Comparison of ENCODE assay signal across 30 mouse cellular contexts in genomic region chr2:76592401-76592924, GRCm38 (mm10). TPM values are rescaled to one million over a fixed set of nuclear protein-coding genes. Genes with fewer than 3 reads are reported as not detected.
DNase-seq lines count a peak whose midpoint lies in the region; ATAC-seq lines count a peak whose summit lies in the region.
"Had no signal": no experiment of that assay in that cellular context is flagged by ENCODE, and none has a peak within 500 bp of the region (broad histone marks: within the 10 kb centered on the region; RNA-seq: fewer than 3 reads in every experiment).

No protein-coding gene starts in this region.

- 48% methylated on average over 3 of the region's 3 CpGs for WGBS in lung, embryonic 16.5 days

- peak; percentile 64 for ATAC-seq in lung, embryonic 16.5 days (ENCODE audit: low read depth)
- no peak for ATAC-seq in erythroblast, adult 5-6 weeks (replicated peaks; ENCODE audit: low FRiP score, poor library complexity, severe bottlenecking)
- ATAC-seq: activated CD4-positive, CD25-positive, alpha-beta regulatory T cell, adult 4 months; forebrain, embryonic 14.5 days; forebrain, postnatal 0 days; hindbrain, postnatal 0 days; inflammation-experienced regulatory T-cells, adult 6 months had no signal

- H3K4me1 ChIP-seq in lung, embryonic 16.5 days (replicated peaks; ENCODE audit: control insufficient read depth, insufficient read depth, low read length) = peaks cover 5% of the 10 kb centered on the region; the same call in 1 of the 2 replicates
- H3K4me1 ChIP-seq: heart, embryonic 12.5 days; heart, embryonic 15.5 days had no signal

- no peaks in the 10 kb centered on the region for H3K27me3 ChIP-seq in lung, embryonic 16.5 days (ENCODE audit: control insufficient read depth, insufficient read depth, low read depth, low read length)
- H3K27me3 ChIP-seq: CH12.LX; heart, embryonic 12.5 days; heart, embryonic 15.5 days had no signal

- H3K36me3 ChIP-seq in lung, embryonic 16.5 days (ENCODE audit: control insufficient read depth, insufficient read depth, low read length) = 0 out of 2 replicates have a peak, but pooled peaks cover 4% of the 10 kb centered on the region
- H3K36me3 ChIP-seq: G1E; heart, embryonic 12.5 days; heart, embryonic 15.5 days had no signal

- no peaks in the 10 kb centered on the region for H3K9me3 ChIP-seq in lung, embryonic 16.5 days (ENCODE audit: control insufficient read depth, low read length)
- H3K9me3 ChIP-seq: G1E; heart, embryonic 12.5 days; heart, embryonic 15.5 days had no signal

- H3K9ac ChIP-seq in lung, embryonic 16.5 days (ENCODE audit: low read length) = no peak overlapping the region
- H3K9ac ChIP-seq: forebrain, postnatal 0 days; heart, embryonic 12.5 days; heart, embryonic 15.5 days; hindbrain, embryonic 14.5 days had no signal

- H3K4me3 ChIP-seq in lung, embryonic 16.5 days (ENCODE audit: low read length) = no peak overlapping the region
- H3K4me3 ChIP-seq: gastrocnemius, adult 2 months; heart, embryonic 12.5 days; heart, embryonic 15.5 days had no signal

- DNase-seq in kidney, postnatal 14 days = peak; percentile 8
- no peak for DNase-seq in kidney, postnatal 10 days
- DNase-seq in Muller cell, postnatal 12 days (ENCODE audit: inconsistent ontology term) = peak; percentile 91
- DNase-seq in lung, postnatal 25 days (ENCODE audit: low spot score) = peak; percentile 66
- no peak for DNase-seq in cerebellum, adult 11-12 months
- no peak for DNase-seq in ovary, postnatal 14 days (ENCODE audit: low spot score)
- DNase-seq: adrenal gland, postnatal 10 days; adrenal gland, postnatal 36 days; B cell, adult 2 months; cerebellum, adult 2 months; cerebellum, adult 9-11 months; forebrain, postnatal 0 days; gastrocnemius, adult 2 months; gastrocnemius, postnatal 25 days; heart, adult 18-20 months; heart, postnatal 14 days; heart, postnatal 4 days had no signal

- no peak overlapping the region for H3K4me2 ChIP-seq in lung, embryonic 16.5 days (ENCODE audit: low read depth, low read length)
- H3K4me2 ChIP-seq: heart, embryonic 12.5 days; heart, embryonic 15.5 days; hindbrain, embryonic 14.5 days had no signal

- H3K27ac ChIP-seq in lung, embryonic 16.5 days (ENCODE audit: low read length) = 0 out of 2 replicates have a peak overlapping the region, but pooled peaks have one; percentile 15
- H3K27ac ChIP-seq: gastrocnemius, adult 2 months; heart, embryonic 15.5 days; hindbrain, embryonic 14.5 days; hindbrain, postnatal 0 days had no signal

RNA-seq across cellular contexts. Expression of gene Prkra, which starts 55.4 kb away (rescaled TPM):
- polyA plus RNA-seq in lung, embryonic 16.5 days (2015; fragmentation: Nextera tagmentation; extraction: Ambion mirVana) = 63.9 and 67.5 TPM in 2 replicates
- total RNA-seq in erythroblast, adult 5-6 weeks (2015; ENCODE audit: low replicate concordance) = 6.9 and 7.5 TPM in 2 replicates
- 2.2 TPM in 1 of 2 replicates, not detected in the other for total RNA-seq in erythroblast, adult 5-6 weeks (2017; ENCODE audit: low replicate concordance)

RNA-seq across cellular contexts. Expression of gene Pjvk, which starts 55.8 kb away (rescaled TPM):
- 0.23 and 0.63 TPM in 2 replicates for polyA plus RNA-seq in lung, embryonic 16.5 days (2015; fragmentation: Nextera tagmentation; extraction: Ambion mirVana)
- not detected in 2 replicates for total RNA-seq in erythroblast, adult 5-6 weeks (2015; ENCODE audit: low replicate concordance)
- not detected in 2 replicates for total RNA-seq in erythroblast, adult 5-6 weeks (2017; ENCODE audit: low replicate concordance)
- total RNA-seq: CH12.LX; forebrain, postnatal 0 days; gastrocnemius, adult 2 months; gastrocnemius, postnatal 25 days; heart, adult 18-20 months; heart, postnatal 4 days had no signal
- polyA plus RNA-seq: activated CD4-positive, CD25-positive, alpha-beta regulatory T cell, adult 4 months; embryonic facial prominence, embryonic 14.5 days; G1E; gonadal fat pad, adult 2 months; heart, embryonic 12.5 days; heart, embryonic 15.5 days; inflammation-experienced regulatory T-cells, adult 6 months had no signal

Comparison
In these comparisons a context has a peak if more than half of its experiments do, and no peak if none do; other contexts are left out.
1. DNase-seq: peak in kidney, postnatal 14 days (single experiment), Muller cell, postnatal 12 days (single experiment) and lung, postnatal 25 days (single experiment); none in kidney, postnatal 10 days (single experiment), cerebellum, adult 11-12 months (single experiment) and ovary, postnatal 14 days (single experiment).